Mouse (Mus musculus): Measurements from ENCODE around the gene Timp3.

The Timp3 gene

GRCm38 (mm10) chr10:86300293-86301116 lies at the start of gene Timp3:
Timp3 (plus strand) TSS chr10:86300372.
- peak in 1 of 2 experiments; percentile 9 for DNase-seq

- no peak for DNase-seq
Measured at GRCm38 (mm10) chr10:86256221-86256620, 44.0 kb upstream of the Timp3 start.

GRCm38 (mm10) chr10:86257045-86257444 lies 43.1 kb upstream of the Timp3 start:
- no peak for DNase-seq

GRCm38 (mm10) chr10:86258046-86258445 lies 42.1 kb upstream of the Timp3 start:
- no peak for DNase-seq

GRCm38 (mm10) chr10:86258992-86259391 lies 41.2 kb upstream of the Timp3 start:
- no peak for DNase-seq

GRCm38 (mm10) chr10:86261725-86262124 lies 38.4 kb upstream of the Timp3 start:
- no peak for DNase-seq

GRCm38 (mm10) chr10:86264618-86265017 lies 35.6 kb upstream of the Timp3 start:
- no peak for DNase-seq

GRCm38 (mm10) chr10:86270254-86270653 lies 29.9 kb upstream of the Timp3 start:
- no peak for DNase-seq

GRCm38 (mm10) chr10:86272826-86273225 lies 27.3 kb upstream of the Timp3 start:
- no peak for DNase-seq

GRCm38 (mm10) chr10:86273410-86274191 lies 26.6 kb upstream of the Timp3 start:
- DNase-seq, result no peak

GRCm38 (mm10) chr10:86275585-86275984 lies 24.6 kb upstream of the Timp3 start:
- no peak for DNase-seq

- DNase-seq, result no peak
Measured at GRCm38 (mm10) chr10:86277327-86277726, 22.8 kb upstream of the Timp3 start.

- no peak for DNase-seq
Measured at GRCm38 (mm10) chr10:86278481-86278880, 21.7 kb upstream of the Timp3 start.

GRCm38 (mm10) chr10:86279579-86280168 lies 20.5 kb upstream of the Timp3 start:
- DNase-seq, result no peak

GRCm38 (mm10) chr10:86281238-86281637 lies 18.9 kb upstream of the Timp3 start:
- no peak for DNase-seq

- no peak for DNase-seq
Measured at GRCm38 (mm10) chr10:86286508-86286907, 13.7 kb upstream of the Timp3 start.

GRCm38 (mm10) chr10:86290109-86290771 lies 9.9 kb upstream of the Timp3 start:
- no peak for DNase-seq

GRCm38 (mm10) chr10:86293880-86294279 lies 6.3 kb upstream of the Timp3 start:
- DNase-seq, result no peak

- DNase-seq, result no peak
Measured at GRCm38 (mm10) chr10:86294599-86295365, 5.4 kb upstream of the Timp3 start.

- no peak for DNase-seq
Measured at GRCm38 (mm10) chr10:86295454-86296098, 4.6 kb upstream of the Timp3 start.

GRCm38 (mm10) chr10:86296111-86296510 lies 4.1 kb upstream of the Timp3 start:
- DNase-seq, result peak; percentile 24 to 47

- no peak for DNase-seq
Measured at GRCm38 (mm10) chr10:86297307-86297706, 2.9 kb upstream of the Timp3 start.
